Mouse (Mus musculus) hindbrain, embryonic 16.5 days (tissue): ENCODE data around the gene Sirpb1b. TPM values are rescaled to one million over a fixed set of nuclear protein-coding genes. Genes with fewer than 3 reads are reported as not detected.
"Not testable (repeated sequence)": the region's sequence is repeated elsewhere in the genome, so short reads cannot be mapped to it uniquely, and the experiment has no call there.

Source experiments
- ATAC-seq: fragments of 200-750 bp; cut with Nextera tagmentation; 2 replicates; pipeline ENCODE4 v1.8.0; 2017; ENCODE audit warnings: moderate TSS enrichment, moderate library complexity
- H3K27ac ChIP-seq: fragments of 300-500 bp; sonication (generic); 2 replicates; pipeline ENCODE4 v1.5.1; 2014; ENCODE audit warnings: low read depth, mild to moderate bottlenecking, control low read depth, low read length, moderate library complexity
- H3K27me3 ChIP-seq: fragments of 300-500 bp; sonication (generic); replicated peaks from 2 replicates; pipeline ENCODE4 v1.6.1; 2014; ENCODE audit warnings: low read length; ENCODE audit not compliant: control insufficient read depth, insufficient read depth
- H3K36me3 ChIP-seq: fragments of 300-500 bp; sonication (generic); 2 replicates; pipeline ENCODE4 v1.6.1; 2014; ENCODE audit warnings: mild to moderate bottlenecking, low read length, moderate library complexity, mixed read lengths; ENCODE audit not compliant: control insufficient read depth, insufficient read depth
- H3K4me1 ChIP-seq: fragments of 300-500 bp; sonication (generic); 2 replicates; pipeline ENCODE4 v1.6.1; 2014; ENCODE audit warnings: low read depth, low read length; ENCODE audit not compliant: control insufficient read depth, insufficient read depth
- H3K4me2 ChIP-seq: fragments of 300-500 bp; sonication (generic); 2 replicates; pipeline ENCODE4 v1.6.1; 2014; ENCODE audit warnings: mild to moderate bottlenecking, low read length, control low read depth, moderate library complexity
- H3K4me3 ChIP-seq: fragments of 300-500 bp; sonication (generic); 2 replicates; pipeline ENCODE4 v1.5.1; 2014; ENCODE audit warnings: mild to moderate bottlenecking, low read length, control low read depth, moderate library complexity
- H3K9ac ChIP-seq: fragments of 300-500 bp; sonication (generic); 2 replicates; pipeline ENCODE4 v1.6.1; 2014; ENCODE audit warnings: low read depth, mild to moderate bottlenecking, control low read depth, low read length, moderate library complexity
- H3K9me3 ChIP-seq: fragments of 300-500 bp; sonication (generic); 2 replicates; pipeline ENCODE4 v1.6.1; 2014; ENCODE audit warnings: mild to moderate bottlenecking, low read length, moderate library complexity; ENCODE audit not compliant: control insufficient read depth
- WGBS: fragments of 180-500 bp; shearing (Covaris S2); extraction: QIAGEN DNeasy Blood & Tissue Kit; methylation state at CpG from one replicate; pipeline ENCODE4 v1.1.7; 2014; 5-methylcytosine and 5-hydroxymethylcytosine counted together
- polyA plus RNA-seq: library from polyadenylated mRNA; unstranded; fragments of >200 nt; fragmentation: Nextera tagmentation; extraction: Ambion mirVana; gene quantifications from 2 replicates; pipeline ENCODE4 v1.2.1, GENCODE M21; 2015

Sirpb1b gene
- polyA plus RNA-seq, 1 experiment from 2014 or later = not detected

GRCm38 (mm10) chr3:15474831-15475230, 100.0 kb downstream of the Sirpb1b start:
- not testable (repeated sequence) for H3K9ac ChIP-seq, H3K27ac ChIP-seq, H3K4me3 ChIP-seq, H3K27me3 ChIP-seq, H3K4me1 ChIP-seq, ATAC-seq, H3K4me2 ChIP-seq, H3K9me3 ChIP-seq, H3K36me3 ChIP-seq
- WGBS = 89% methylated on average over 1 of the region's 2 CpGs

DNA sequence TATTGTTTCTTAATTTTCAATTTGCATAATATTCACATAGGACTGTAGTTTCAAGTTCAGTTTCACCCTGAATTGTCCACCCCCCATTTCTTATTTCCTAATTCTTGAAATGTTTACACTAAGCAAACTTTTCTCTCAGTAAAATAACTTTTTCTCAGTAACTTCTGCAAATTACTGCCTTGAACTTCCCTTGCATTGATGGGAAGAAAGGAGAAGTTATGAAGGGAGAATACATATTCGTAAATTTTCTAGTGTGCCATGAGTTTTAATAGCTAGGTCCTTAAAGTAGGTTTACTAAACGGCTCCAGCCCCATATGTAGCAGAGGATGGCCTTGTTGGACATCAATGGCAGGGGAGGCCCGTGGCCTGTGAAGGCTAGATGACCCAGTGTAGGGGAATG, 104.7 kb downstream of the Sirpb1b start:
- not testable (repeated sequence) for ATAC-seq, H3K9ac ChIP-seq, H3K27ac ChIP-seq, H3K9me3 ChIP-seq, H3K4me2 ChIP-seq, H3K4me3 ChIP-seq, H3K4me1 ChIP-seq, H3K27me3 ChIP-seq, H3K36me3 ChIP-seq
- WGBS = 82% methylated on average over 1 of the region's 3 CpGs

Other genes with a start within 250 kb of the Sirpb1b start
- not detected in 2 replicates for gene Gm9733, start 242.8 kb downstream of the Sirpb1b start, polyA plus RNA-seq
- gene Sirpb1a, start 148.5 kb downstream of the Sirpb1b start, polyA plus RNA-seq = not detected in 2 replicates